In genomic region chr12:45929001-45929759, GRCm38 (mm10) we compare ENCODE assay signal across 13 mouse cellular contexts.
DNase-seq lines count a peak whose midpoint lies in the region; ATAC-seq lines count a peak whose summit lies in the region.
"Had no signal": no experiment of that assay in that cellular context is flagged by ENCODE, and none has a peak within 500 bp of the region (broad histone marks: within the 10 kb centered on the region; RNA-seq: fewer than 3 reads in every experiment).

No protein-coding gene starts in this region.

- H3K27me3 ChIP-seq in forebrain, embryonic 12.5 days = no peaks in the 10 kb centered on the region
- H3K27me3 ChIP-seq: heart, embryonic 15.5 days; limb, embryonic 15.5 days; lung, embryonic 15.5 days had no signal

- DNase-seq in embryo, embryonic 11 days = peak; percentile 4
- DNase-seq in embryo, embryonic 10.5 days (ENCODE audit: low spot score) = no peak
- DNase-seq in mesoderm, embryonic 11.5 days (ENCODE audit: low read depth, low spot score) = peak; percentile 0
- no peak for DNase-seq in gastrocnemius, postnatal 4 days (ENCODE audit: low spot score in 2 of 2)
- no peak for DNase-seq in adipocyte (ENCODE audit: low spot score)
- no peak for DNase-seq in layer of hippocampus, adult 9-11 months
- DNase-seq: gastrocnemius, postnatal 10 days; kidney, adult 11 months had no signal

- H3K4me2 ChIP-seq in forebrain, embryonic 12.5 days = no peak overlapping the region
- H3K4me2 ChIP-seq: heart, embryonic 15.5 days; limb, embryonic 15.5 days; lung, embryonic 15.5 days had no signal

- H3K4me3 ChIP-seq in forebrain, embryonic 12.5 days (replicated peaks) = no peak overlapping the region
- H3K4me3 ChIP-seq: heart, embryonic 15.5 days; limb, embryonic 15.5 days; lung, embryonic 15.5 days had no signal

- H3K9ac ChIP-seq in forebrain, embryonic 12.5 days = no peak overlapping the region
- H3K9ac ChIP-seq: heart, embryonic 15.5 days; limb, embryonic 15.5 days; lung, embryonic 15.5 days had no signal

- no peaks in the 10 kb centered on the region for H3K9me3 ChIP-seq in forebrain, embryonic 12.5 days
- H3K9me3 ChIP-seq: heart, embryonic 15.5 days; limb, embryonic 15.5 days; lung, embryonic 15.5 days had no signal

- WGBS in forebrain, embryonic 12.5 days = 76% methylated on average over 7 of the region's 7 CpGs

- H3K4me1 ChIP-seq in forebrain, embryonic 12.5 days = peaks cover 3% of the 10 kb centered on the region; the same call in 1 of the 2 replicates
- H3K4me1 ChIP-seq: heart, embryonic 15.5 days; limb, embryonic 15.5 days; lung, embryonic 15.5 days had no signal

- peak; percentile 75; the same call in 1 of the 2 replicates for ATAC-seq in cerebellum, adult (ENCODE audit: insufficient number of reproducible peaks, low FRiP score, low TSS enrichment)
- peak; percentile 86 for ATAC-seq in forebrain, embryonic 12.5 days (ENCODE audit: low FRiP score)

- H3K36me3 ChIP-seq in forebrain, embryonic 12.5 days (replicated peaks) = no peaks in the 10 kb centered on the region
- H3K36me3 ChIP-seq: heart, embryonic 15.5 days; limb, embryonic 15.5 days; lung, embryonic 15.5 days had no signal

- 0 out of 2 replicates have a peak overlapping the region, but pooled peaks have one; percentile 26 for H3K27ac ChIP-seq in forebrain, embryonic 12.5 days
- H3K27ac ChIP-seq: heart, embryonic 15.5 days; limb, embryonic 15.5 days; lung, embryonic 15.5 days had no signal

Comparison
In these comparisons a context has a peak if more than half of its experiments do, and no peak if none do; other contexts are left out.
1. DNase-seq: peak in embryo, embryonic 11 days (single experiment) and mesoderm, embryonic 11.5 days (single experiment); none in embryo, embryonic 10.5 days (single experiment), gastrocnemius, postnatal 4 days (0 of 2), adipocyte (single experiment) and layer of hippocampus, adult 9-11 months (single experiment).